Mouse (Mus musculus) thymus, adult 2 months (tissue): Measurements from ENCODE around the gene Dmbx1. TPM values are rescaled to one million over a fixed set of nuclear protein-coding genes. Genes with fewer than 3 reads are reported as not detected.

Experiments
- DNase-seq: peaks from one replicate; pipeline ENCODE4 v3.0.0; 2021
- H3K27ac ChIP-seq: fragments of 200-500 bp; 2 replicates; pipeline ENCODE4 v1.5.1; 2012; ENCODE audit warnings: low read length, control low read depth; ENCODE audit not compliant: control insufficient read depth, insufficient read depth
- H3K27me3 ChIP-seq: fragments of 200-500 bp; 2 replicates; pipeline ENCODE4 v1.6.1; 2012; ENCODE audit warnings: mild to moderate bottlenecking, low read length, moderate library complexity, mixed read lengths; ENCODE audit not compliant: control insufficient read depth, insufficient read depth
- H3K36me3 ChIP-seq: fragments of 200-500 bp; 2 replicates; pipeline ENCODE4 v1.6.1; 2012; ENCODE audit warnings: mild to moderate bottlenecking, low read length, moderate library complexity; ENCODE audit not compliant: control insufficient read depth, insufficient read depth
- H3K4me1 ChIP-seq: fragments of 200-500 bp; replicated peaks from 2 replicates; pipeline ENCODE4 v1.6.1; 2012; ENCODE audit warnings: low read length; ENCODE audit not compliant: control insufficient read depth, insufficient read depth
- H3K4me3 ChIP-seq: fragments of 200-500 bp; 2 replicates; pipeline ENCODE4 v1.5.1; 2012; ENCODE audit warnings: mild to moderate bottlenecking, low read length, control low read depth, moderate library complexity; ENCODE audit not compliant: control insufficient read depth, insufficient read depth
- CTCF ChIP-seq: fragments of 200-500 bp; IDR thresholded peaks from 2 replicates; pipeline ENCODE4 v1.5.1; 2012; ENCODE audit warnings: mild to moderate bottlenecking, control low read depth, low read length, moderate library complexity, borderline replicate concordance; ENCODE audit not compliant: control insufficient read depth, poor library complexity, insufficient read depth; ENCODE audit errors: extremely low read depth
- POLR2A ChIP-seq: fragments of 200-500 bp; IDR thresholded peaks from 2 replicates; pipeline ENCODE4 v1.6.1; 2012; ENCODE audit warnings: mild to moderate bottlenecking, low read length, control low read depth, moderate library complexity; ENCODE audit not compliant: control insufficient read depth, poor library complexity, insufficient read depth; ENCODE audit errors: extremely low read depth
- whole genome bisulfite sequencing: fragments of 180-500 bp; shearing (Covaris S2); methylation state at CpG from one replicate; pipeline ENCODE4 v1.1.7; 2018; 5-methylcytosine and 5-hydroxymethylcytosine counted together
- polyA plus RNA-seq: library from polyadenylated mRNA; depleted of rRNA; stranded (reverse); fragments of >200 nt; gene quantifications from 2 replicates; pipeline ENCODE4 v1.2.3, GENCODE M21; 2012; rRNA removed

Gene Dmbx1
- polyA plus RNA-seq: 0.14 and 0.18 TPM in 2 replicates

GRCm38 (mm10) chr4:115939295-115940102 lies at the start of gene Dmbx1:
Gene Dmbx1 (minus strand): TSS chr4:115939926.
- peaks cover 3% of the 10 kb centered on the region; the same call in 1 of the 2 replicates for H3K4me1 ChIP-seq
- H3K27me3 ChIP-seq: peaks cover 31% of the 10 kb centered on the region
- TF ChIP-seq CTCF: no peak
- TF ChIP-seq POLR2A: no peak
- H3K36me3 ChIP-seq: no peaks in the 10 kb centered on the region
- WGBS: 2% methylated on average over 71 of the region's 71 CpGs
- no peak within 1 kb of the TSS for H3K27ac ChIP-seq
- DNase-seq: no peak
- H3K4me3 ChIP-seq: no peak within 1 kb of the TSS

DNA sequence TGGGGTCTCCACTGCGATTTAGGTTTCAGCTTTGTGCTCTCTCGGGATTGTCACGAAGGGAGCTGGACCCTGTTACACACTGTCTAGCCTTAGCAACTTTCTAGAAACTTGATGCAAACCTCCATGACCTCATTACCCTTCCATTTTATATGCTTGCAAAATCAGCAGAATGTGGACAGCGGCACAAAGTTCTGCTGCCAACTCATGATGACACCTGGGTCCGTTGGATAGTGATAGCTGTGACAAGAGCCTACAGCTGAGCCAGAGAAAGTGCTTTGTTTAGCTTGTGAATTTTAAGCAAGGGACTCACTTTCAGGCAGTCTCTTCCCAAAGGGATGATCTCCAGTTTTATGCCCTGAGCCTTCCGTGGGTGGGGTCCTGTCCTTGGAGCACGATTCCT lies 49.7 kb upstream of the Dmbx1 start:
- no peak overlapping the region for H3K27ac ChIP-seq
- TF ChIP-seq CTCF (no peak), POLR2A (no peak)
- DNase-seq: no peak
- 82% methylated on average over 7 of the region's 7 CpGs for WGBS
- H3K36me3 ChIP-seq: no peaks in the 10 kb centered on the region
- peaks cover under 1% of the 10 kb centered on the region for H3K4me1 ChIP-seq
- no peak overlapping the region for H3K4me3 ChIP-seq
- H3K27me3 ChIP-seq: no peaks in the 10 kb centered on the region

- Histone ChIP-seq H3K36me3 (no peaks in the 10 kb centered on the region), H3K4me1 (peaks cover 3% of the 10 kb centered on the region), H3K27me3 (no peaks in the 10 kb centered on the region), H3K4me3 (no peak overlapping the region), H3K27ac (no peak overlapping the region)
- TF ChIP-seq CTCF (no peak), POLR2A (no peak)
- DNase-seq: no peak
- WGBS: 83% methylated on average over 5 of the region's 5 CpGs
Measured at GRCm38 (mm10) chr4:115987858-115988530, 48.3 kb upstream of the Dmbx1 start.

GRCm38 (mm10) chr4:115987436-115987835 lies 47.7 kb upstream of the Dmbx1 start:
- WGBS: 88% methylated on average over 1 of the region's 1 CpGs
- Histone ChIP-seq H3K27me3 (no peaks in the 10 kb centered on the region), H3K4me1 (peaks cover 3% of the 10 kb centered on the region), H3K36me3 (no peaks in the 10 kb centered on the region), H3K27ac (no peak overlapping the region), H3K4me3 (no peak overlapping the region)
- DNase-seq: no peak
- TF ChIP-seq CTCF (no peak), POLR2A (no peak)

DNA sequence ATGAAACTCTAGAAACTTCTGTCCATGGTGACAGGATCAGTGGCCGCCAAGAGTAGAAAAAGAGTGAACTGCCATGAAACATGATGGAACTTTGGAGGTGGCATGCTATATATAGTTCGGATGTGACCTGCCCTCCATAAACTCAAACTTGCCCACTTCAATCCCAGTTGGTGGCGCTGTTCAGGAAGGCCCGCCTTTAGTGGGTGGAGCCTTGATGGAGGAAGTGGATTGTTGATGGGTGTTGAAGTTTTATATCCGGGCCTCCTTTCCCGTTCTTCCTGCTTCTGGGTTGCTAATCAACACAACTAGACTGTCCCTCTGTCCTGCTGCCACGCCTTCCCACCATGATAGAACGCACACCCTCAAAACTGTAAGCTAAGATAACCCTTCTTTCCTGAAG lies 45.2 kb upstream of the Dmbx1 start:
- no peak for DNase-seq
- WGBS: 57% methylated on average over 8 of the region's 8 CpGs
- Histone ChIP-seq H3K4me1 (peaks cover 3% of the 10 kb centered on the region), H3K27ac (no peak overlapping the region), H3K4me3 (no peak overlapping the region), H3K36me3 (no peaks in the 10 kb centered on the region), H3K27me3 (peaks cover 5% of the 10 kb centered on the region)
- TF ChIP-seq POLR2A (no peak), CTCF (no peak)

GRCm38 (mm10) chr4:115984111-115984510 lies 44.4 kb upstream of the Dmbx1 start:
- H3K36me3 ChIP-seq: no peaks in the 10 kb centered on the region
- no peak overlapping the region for H3K27ac ChIP-seq
- H3K4me3 ChIP-seq: no peak overlapping the region
- WGBS: 10% methylated on average over 13 of the region's 13 CpGs
- TF ChIP-seq CTCF (peak; percentile 80; the same call in 1 of the 2 replicates), POLR2A (no peak)
- H3K27me3 ChIP-seq: peaks cover 13% of the 10 kb centered on the region
- H3K4me1 ChIP-seq: peaks cover 3% of the 10 kb centered on the region
- peak; percentile 79 for DNase-seq

GRCm38 (mm10) chr4:115980676-115981075 lies 41.0 kb upstream of the Dmbx1 start:
- peaks cover 16% of the 10 kb centered on the region for H3K27me3 ChIP-seq
- peak; percentile 65 for DNase-seq
- WGBS: 2% methylated on average over 8 of the region's 8 CpGs
- H3K36me3 ChIP-seq: no peaks in the 10 kb centered on the region
- H3K4me3 ChIP-seq: no peak overlapping the region
- H3K4me1 ChIP-seq: peaks cover 3% of the 10 kb centered on the region
- TF ChIP-seq POLR2A: no peak
- TF ChIP-seq CTCF: no peak
- no peak overlapping the region for H3K27ac ChIP-seq
